ENCODE assay signal across 8 mouse cellular contexts in genomic region chr10:120064424-120064823, GRCm38 (mm10). TPM values are rescaled to one million over a fixed set of nuclear protein-coding genes. Genes with fewer than 3 reads are reported as not detected.
DNase-seq lines count a peak whose midpoint lies in the region; ATAC-seq and TF ChIP-seq lines count a peak whose summit lies in the region.

No protein-coding gene starts in this region.

- 32% methylated on average over 5 of the region's 5 CpGs for WGBS in cerebellum, adult 2 months
- whole genome bisulfite sequencing in neural tube, embryonic 11.5 days = 31% methylated on average over 5 of the region's 5 CpGs

- H3K36me3 ChIP-seq in neural tube, embryonic 11.5 days (ENCODE audit: control insufficient read depth, insufficient read depth, low read length) = no peaks in the 10 kb centered on the region

- no peak for ATAC-seq in neural tube, embryonic 11.5 days (ENCODE audit: insufficient read depth, low FRiP score, low TSS enrichment)

- no peaks in the 10 kb centered on the region for H3K9me3 ChIP-seq in neural tube, embryonic 11.5 days (ENCODE audit: control insufficient read depth, low read length)

- peak; percentile 70 for TF ChIP-seq CTCF in cerebellum, adult 2 months (IDR thresholded peaks at IDR 0.05; ENCODE audit: borderline replicate concordance, insufficient read depth, low read depth, low read length)

- H3K4me3 ChIP-seq in cerebellum, adult 2 months (replicated peaks; ENCODE audit: insufficient read depth, low read depth, low read length) = no peak overlapping the region
- H3K4me3 ChIP-seq in neural tube, embryonic 11.5 days (ENCODE audit: low read depth, low read length) = no peak overlapping the region

- no peak overlapping the region for H3K4me2 ChIP-seq in neural tube, embryonic 11.5 days (ENCODE audit: low read depth)

- intact Hi-C loops in left cerebral cortex, postnatal 14 days (cut with DNase I) = loop anchor here (10.0 kb wide), 1 partner anchor 260 kb away; no protein-coding TSS in a partner anchor

- no peak for TF ChIP-seq POLR2A in cerebellum, adult 2 months (IDR thresholded peaks at IDR 0.05; ENCODE audit: borderline replicate concordance, insufficient read depth, low read length)

- H3K27ac ChIP-seq in cerebellum, adult 2 months (ENCODE audit: insufficient read depth, low read length) = no peak overlapping the region
- no peak overlapping the region for H3K27ac ChIP-seq in neural tube, embryonic 11.5 days (ENCODE audit: low read depth, low read length)

- no peaks in the 10 kb centered on the region for H3K27me3 ChIP-seq in cerebellum, adult 2 months (ENCODE audit: control insufficient read depth, insufficient read depth, low read length)
- H3K27me3 ChIP-seq in neural tube, embryonic 11.5 days (ENCODE audit: control insufficient read depth, insufficient read depth, low read length) = no peaks in the 10 kb centered on the region

- H3K4me1 ChIP-seq in cerebellum, adult 2 months (ENCODE audit: control insufficient read depth, insufficient read depth, low read length) = no peaks in the 10 kb centered on the region
- H3K4me1 ChIP-seq in neural tube, embryonic 11.5 days (ENCODE audit: control insufficient read depth, insufficient read depth, low read length) = no peaks in the 10 kb centered on the region

- DNase-seq in layer of hippocampus, adult 11-12 months (ENCODE audit: low spot score) = peak; percentile 59
- no peak for DNase-seq in layer of hippocampus, adult 9-11 months
- peak; percentile 33 for DNase-seq in MEL-GATA-1-ER (ENCODE audit: extremely low read depth, low read depth)
- peak; percentile 9 to 35 for DNase-seq in cerebellum, adult 2 months
- DNase-seq in gastrocnemius, postnatal 4 days (ENCODE audit: low spot score in 2 of 2) = peak; percentile 28 to 34
- DNase-seq in left cerebral cortex, postnatal 14 days (ENCODE audit: low spot score in 2 of 2) = peak; percentile 51 to 66
- DNase-seq in neural tube, embryonic 11.5 days (ENCODE audit: low spot score) = peak; percentile 34
- DNase-seq in thymus, postnatal 25 days = peak; percentile 58

- no peak overlapping the region for H3K9ac ChIP-seq in neural tube, embryonic 11.5 days (ENCODE audit: low read length)

RNA-seq across cellular contexts. Expression of gene Helb, which starts 48.4 kb away (rescaled TPM):
- 3.8 and 4.6 TPM in 2 replicates for polyA plus RNA-seq in cerebellum, adult 2 months (2012; rRNA removed)
- total RNA-seq in gastrocnemius, postnatal 4 days (2021) = 1 to 10 TPM; 6.2 to 8.1 TPM
- 1 to 10 TPM; 3.1 to 3.7 TPM for total RNA-seq in left cerebral cortex, postnatal 14 days (2021)
- 3.2 and 3.9 TPM in 2 replicates for polyA plus RNA-seq in neural tube, embryonic 11.5 days (2014; fragmentation: Nextera tagmentation; extraction: Ambion mirVana)
